In the genomic region with DNA sequence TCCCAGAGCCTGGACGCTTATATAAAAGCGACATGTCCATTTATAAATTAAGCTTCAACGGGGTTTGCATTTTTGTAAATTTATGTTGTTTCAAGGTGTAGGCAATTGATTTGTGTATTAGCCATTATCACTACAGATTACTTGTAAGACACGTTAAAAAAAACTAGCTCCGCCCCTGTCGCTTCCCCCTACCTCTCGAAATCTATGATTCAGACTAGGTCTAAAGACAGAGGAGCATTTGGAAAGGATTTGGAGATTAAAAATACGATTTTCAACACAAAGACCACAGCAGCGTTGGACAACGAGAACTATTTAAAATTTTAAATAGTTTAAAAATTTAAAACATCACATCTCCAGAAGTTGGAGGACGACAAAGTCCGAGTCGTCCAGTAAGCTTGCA, we compare ENCODE assay signal across 8 mouse cellular contexts. TPM values are rescaled to one million over a fixed set of nuclear protein-coding genes. Genes with fewer than 3 reads are reported as not detected.
DNase-seq lines count a peak whose midpoint lies in the region; ATAC-seq lines count a peak whose summit lies in the region.

No protein-coding gene starts in this region.

- H3K27ac ChIP-seq in neural tube, embryonic 11.5 days (ENCODE audit: low read depth, low read length), result no peak overlapping the region
- no peak overlapping the region for H3K27ac ChIP-seq in liver, embryonic 12.5 days
- peak overlapping the region; percentile 97 for H3K27ac ChIP-seq in stomach, embryonic 16.5 days (ENCODE audit: low read length)

- peaks cover 3% of the 10 kb centered on the region; the same call in 1 of the 2 replicates for H3K4me1 ChIP-seq in neural tube, embryonic 11.5 days (ENCODE audit: control insufficient read depth, insufficient read depth, low read length)
- H3K4me1 ChIP-seq in liver, embryonic 12.5 days, result 0 out of 2 replicates have a peak, but pooled peaks cover 4% of the 10 kb centered on the region
- peaks cover 4% of the 10 kb centered on the region for H3K4me1 ChIP-seq in stomach, embryonic 16.5 days (ENCODE audit: control insufficient read depth, insufficient read depth, low read length)

- peak; percentile 16 to 20 for DNase-seq in adrenal gland, postnatal 36 days
- DNase-seq in adrenal gland, postnatal 4 days (ENCODE audit: low spot score in 2 of 2), result no peak
- no peak for DNase-seq in neural tube, embryonic 11.5 days (ENCODE audit: low spot score)
- no peak for DNase-seq in neural tube, embryonic 10.5 days (ENCODE audit: extremely low spot score, low spot score)
- DNase-seq in thymus, postnatal 25 days, result no peak
- no peak for DNase-seq in spleen, adult 12 weeks (ENCODE audit: low spot score)

- H3K9me3 ChIP-seq in neural tube, embryonic 11.5 days (ENCODE audit: control insufficient read depth, low read length), result no peaks in the 10 kb centered on the region
- no peaks in the 10 kb centered on the region for H3K9me3 ChIP-seq in liver, embryonic 12.5 days (replicated peaks)
- H3K9me3 ChIP-seq in stomach, embryonic 16.5 days (replicated peaks; ENCODE audit: control insufficient read depth, low read length), result peaks cover 3% of the 10 kb centered on the region

- H3K9ac ChIP-seq in neural tube, embryonic 11.5 days (ENCODE audit: low read length), result peak overlapping the region; percentile 55; the same call in 1 of the 2 replicates
- no peak overlapping the region for H3K9ac ChIP-seq in liver, embryonic 12.5 days
- peak overlapping the region; percentile 87 for H3K9ac ChIP-seq in stomach, embryonic 16.5 days (ENCODE audit: low read length)

- H3K27me3 ChIP-seq in neural tube, embryonic 11.5 days (ENCODE audit: control insufficient read depth, insufficient read depth, low read length), result no peaks in the 10 kb centered on the region
- H3K27me3 ChIP-seq in liver, embryonic 12.5 days (replicated peaks), result peaks cover 63% of the 10 kb centered on the region
- no peaks in the 10 kb centered on the region for H3K27me3 ChIP-seq in stomach, embryonic 16.5 days (ENCODE audit: control insufficient read depth, insufficient read depth, low read length)

- peak overlapping the region; percentile 56 for H3K4me2 ChIP-seq in neural tube, embryonic 11.5 days (ENCODE audit: low read depth)
- peak overlapping the region; percentile 65 for H3K4me2 ChIP-seq in liver, embryonic 12.5 days
- peak overlapping the region; percentile 78 for H3K4me2 ChIP-seq in stomach, embryonic 16.5 days (ENCODE audit: low read depth, low read length)

- no peaks in the 10 kb centered on the region for H3K36me3 ChIP-seq in neural tube, embryonic 11.5 days (ENCODE audit: control insufficient read depth, insufficient read depth, low read length)
- H3K36me3 ChIP-seq in liver, embryonic 12.5 days, result no peaks in the 10 kb centered on the region
- H3K36me3 ChIP-seq in stomach, embryonic 16.5 days (ENCODE audit: control insufficient read depth, insufficient read depth, low read length), result no peaks in the 10 kb centered on the region; the same call in 1 of the 2 replicates

- H3K4me3 ChIP-seq in neural tube, embryonic 11.5 days (ENCODE audit: low read depth, low read length), result peak overlapping the region; percentile 66
- peak overlapping the region; percentile 56 for H3K4me3 ChIP-seq in liver, embryonic 12.5 days
- H3K4me3 ChIP-seq in stomach, embryonic 16.5 days (replicated peaks; ENCODE audit: low read length), result peak overlapping the region; percentile 89

- ATAC-seq in neural tube, embryonic 11.5 days (ENCODE audit: insufficient read depth, low FRiP score, low TSS enrichment), result no peak
- no peak for ATAC-seq in liver, embryonic 12.5 days
- no peak for ATAC-seq in stomach, embryonic 16.5 days (ENCODE audit: insufficient read depth, low FRiP score)

- 4% methylated on average over 13 of the region's 13 CpGs for WGBS in neural tube, embryonic 11.5 days
- WGBS in liver, embryonic 12.5 days (ENCODE audit: insufficient replicate concordance), result 3% methylated on average over 13 of the region's 13 CpGs
- WGBS in stomach, embryonic 16.5 days, result 3% methylated on average over 13 of the region's 13 CpGs

RNA-seq across cellular contexts. Expression of gene Fat1, which starts 0.8 kb away (rescaled TPM):
- 100 to 1,000 TPM in 1 of 2 experiments, 10 to 100 TPM in 1; 79.2 to 110 TPM for total RNA-seq in adrenal gland, postnatal 36 days (2021)
- 10 to 100 TPM; 75.5 to 90.7 TPM for total RNA-seq in adrenal gland, postnatal 4 days (2021)
- polyA plus RNA-seq in neural tube, embryonic 11.5 days (2014; fragmentation: Nextera tagmentation; extraction: Ambion mirVana), result 23.3 and 23.4 TPM in 2 replicates
- 1.8 TPM in 2 replicates for polyA plus RNA-seq in liver, embryonic 12.5 days (2016; fragmentation: Nextera tagmentation; extraction: Ambion mirVana)
- 20.2 and 20.8 TPM in 2 replicates for polyA plus RNA-seq in stomach, embryonic 16.5 days (2015; fragmentation: Nextera tagmentation; extraction: Ambion mirVana)

Comparison
In these comparisons a context has a peak if more than half of its experiments do, and no peak if none do; other contexts are left out.
1. DNase-seq: peak in adrenal gland, postnatal 36 days (2 of 2); none in adrenal gland, postnatal 4 days (0 of 2), neural tube, embryonic 11.5 days (single experiment), neural tube, embryonic 10.5 days (single experiment), thymus, postnatal 25 days (single experiment) and spleen, adult 12 weeks (single experiment).
2. Peak in every context shown above with its lines, with median percentiles within 50 percentile points of each other: H3K4me2 ChIP-seq and H3K4me3 ChIP-seq.